Mouse (Mus musculus) pancreas, adult 10 weeks (tissue): ENCODE measurements around the gene Uxs1. TPM values are rescaled to one million over a fixed set of nuclear protein-coding genes. Genes with fewer than 3 reads are reported as not detected.

Source experiments
- polyA plus RNA-seq: library from polyadenylated mRNA; stranded (reverse); fragments of 350-450 nt; fragmentation: Illumina TruSeq; extraction: RNeasy Lipid Tissue Mini Kit (QIAGEN cat#74804); gene quantifications from one replicate; pipeline ENCODE4 v1.2.3, GENCODE M21; 2015; ENCODE audit warnings: low read depth, low replicate concordance; ENCODE audit not compliant: insufficient read depth

Gene Uxs1
- 2.9 TPM for polyA plus RNA-seq

DNA sequence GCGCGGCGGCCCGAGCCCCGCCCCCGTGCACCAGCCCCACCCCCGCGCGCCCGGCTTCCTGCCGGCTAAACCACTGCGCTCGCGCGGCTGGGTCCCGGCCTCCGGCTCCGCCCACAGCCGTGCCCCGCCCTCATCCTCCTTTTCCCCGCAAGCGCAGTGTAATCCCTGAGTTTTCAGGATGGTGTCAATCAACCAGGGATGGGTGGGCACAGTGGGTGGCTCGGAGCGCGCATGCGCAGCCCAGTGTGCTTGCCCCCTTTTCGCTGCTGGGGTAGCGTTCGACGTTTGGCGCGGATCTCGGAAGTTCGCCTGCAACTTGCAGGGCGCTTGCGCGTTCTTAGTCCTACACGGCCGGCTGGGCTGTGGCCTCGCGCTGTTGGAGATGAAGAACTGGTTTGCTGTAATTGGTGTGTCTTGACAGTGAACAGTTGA lies at the start of gene Uxs1:
Uxs1 (minus strand) TSS at position 38 of the 432 bp plus-strand sequence.

DNA sequence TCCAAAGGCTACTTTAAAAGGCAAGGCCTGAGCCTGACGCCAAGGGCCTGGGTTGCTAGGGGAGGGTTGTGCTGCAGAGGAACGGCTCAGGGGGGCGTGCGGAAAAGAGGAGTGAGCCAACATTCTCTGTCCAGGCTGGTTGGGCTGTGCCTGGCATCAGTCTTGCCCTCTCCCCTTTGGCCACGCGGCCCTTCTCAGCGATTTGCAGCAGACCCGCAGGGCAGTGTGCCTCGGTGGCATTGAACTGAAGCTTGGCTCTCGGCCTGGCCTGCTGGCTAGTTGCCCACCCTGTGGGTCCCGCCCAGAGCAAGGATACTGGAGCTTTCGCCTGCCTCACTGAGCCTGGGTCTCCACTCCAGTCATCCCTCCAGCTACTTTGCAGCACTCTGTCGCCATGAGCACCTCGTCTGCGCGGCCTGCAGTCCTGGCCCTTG lies 97.1 kb downstream of the Uxs1 start, which contains the start of gene 1500015O10Rik:
1500015O10Rik (plus strand) TSS at position 112 of the 434 bp plus-strand sequence.

Other genes with a start within 250 kb of the Uxs1 start
- 1.7 TPM for gene 1500015O10Rik, start 97.2 kb downstream of the Uxs1 start, polyA plus RNA-seq
- gene Tpp2, start 105.8 kb upstream of the Uxs1 start, polyA plus RNA-seq = 6.1 TPM
- gene Mettl21c, start 192.2 kb upstream of the Uxs1 start, polyA plus RNA-seq = not detected
- 0.17 TPM for gene Gm8251, start 234.1 kb upstream of the Uxs1 start, polyA plus RNA-seq